Comparison of ENCODE assay signal across 6 mouse cellular contexts in genomic region chr3:91254926-91255325, GRCm38 (mm10).
DNase-seq lines count a peak whose midpoint lies in the region; ATAC-seq and TF ChIP-seq lines count a peak whose summit lies in the region.
"Not testable (repeated sequence)": the region's sequence is repeated elsewhere in the genome, so short reads cannot be mapped to it uniquely, and the experiment has no call there.

No protein-coding gene starts in this region.

- not testable (repeated sequence) for TF ChIP-seq CTCF in brain, embryonic 14.5 days (IDR thresholded peaks at IDR 0.05; ENCODE audit: borderline replicate concordance, extremely low read depth, insufficient read depth, insufficient read length); lung, embryonic 14.5 days (IDR thresholded peaks at IDR 0.05; ENCODE audit: low read depth)

- not testable (repeated sequence) for TF ChIP-seq POLR2A in brain, embryonic 14.5 days (IDR thresholded peaks at IDR 0.05; ENCODE audit: borderline replicate concordance, extremely low read depth, insufficient read depth, insufficient read length, poor library complexity, severe bottlenecking)

- DNase-seq in 3T3-L1 (ENCODE audit: low read depth, low spot score) = peak; percentile 15
- DNase-seq in brain, embryonic 14.5 days (ENCODE audit: low read depth) = peak; percentile 20
- peak; percentile 1 for DNase-seq in forebrain, embryonic 14.5 days (ENCODE audit: low spot score)
- DNase-seq in lung, embryonic 14.5 days = peak; percentile 3
- DNase-seq in midbrain, embryonic 14.5 days = peak; percentile 3

- not testable (repeated sequence) for H3K36me3 ChIP-seq in forebrain, embryonic 14.5 days (ENCODE audit: control insufficient read depth, insufficient read depth, low read length); hindbrain, embryonic 16.5 days (ENCODE audit: control insufficient read depth, insufficient read depth, low read length); lung, embryonic 14.5 days (ENCODE audit: insufficient read depth); midbrain, embryonic 14.5 days (ENCODE audit: control insufficient read depth, insufficient read depth, low read length)

- not testable (repeated sequence) for H3K9me3 ChIP-seq in forebrain, embryonic 14.5 days (replicated peaks; ENCODE audit: control insufficient read depth, low read length); hindbrain, embryonic 16.5 days (ENCODE audit: control insufficient read depth, low read length); lung, embryonic 14.5 days (ENCODE audit: low read depth, low read length); midbrain, embryonic 14.5 days (ENCODE audit: control insufficient read depth, low read length)

- WGBS in forebrain, embryonic 14.5 days = 76% methylated on average over 2 of the region's 2 CpGs
- 69% methylated on average over 2 of the region's 2 CpGs for WGBS in hindbrain, embryonic 16.5 days
- WGBS in lung, embryonic 14.5 days = 67% methylated on average over 2 of the region's 2 CpGs
- WGBS in midbrain, embryonic 14.5 days = 77% methylated on average over 2 of the region's 2 CpGs

- not testable (repeated sequence) for H3K9ac ChIP-seq in forebrain, embryonic 14.5 days (ENCODE audit: low read length); hindbrain, embryonic 16.5 days (ENCODE audit: low read depth, low read length); lung, embryonic 14.5 days; midbrain, embryonic 14.5 days (replicated peaks; ENCODE audit: low read length)

- H3K4me2 ChIP-seq in forebrain, embryonic 14.5 days (ENCODE audit: low read length); hindbrain, embryonic 16.5 days (ENCODE audit: low read length); lung, embryonic 14.5 days; midbrain, embryonic 14.5 days (ENCODE audit: low read length): not testable (repeated sequence)

- not testable (repeated sequence) for H3K4me1 ChIP-seq in forebrain, embryonic 14.5 days (ENCODE audit: control insufficient read depth, insufficient read depth, low read length); hindbrain, embryonic 16.5 days (ENCODE audit: control insufficient read depth, insufficient read depth, low read depth, low read length); lung, embryonic 14.5 days (ENCODE audit: insufficient read depth); midbrain, embryonic 14.5 days (ENCODE audit: control insufficient read depth, insufficient read depth, low read length)

- H3K27me3 ChIP-seq in forebrain, embryonic 14.5 days (replicated peaks; ENCODE audit: control insufficient read depth, insufficient read depth, low read length); hindbrain, embryonic 16.5 days (replicated peaks; ENCODE audit: control insufficient read depth, insufficient read depth, low read length); lung, embryonic 14.5 days (ENCODE audit: insufficient read depth, low read length); midbrain, embryonic 14.5 days (ENCODE audit: control insufficient read depth, insufficient read depth, low read length): not testable (repeated sequence)

- H3K27ac ChIP-seq in forebrain, embryonic 14.5 days (ENCODE audit: low read depth, low read length); hindbrain, embryonic 16.5 days (ENCODE audit: low read depth, low read length); lung, embryonic 14.5 days (ENCODE audit: low read depth); midbrain, embryonic 14.5 days (replicated peaks; ENCODE audit: low read depth, low read length): not testable (repeated sequence)

- H3K4me3 ChIP-seq in forebrain, embryonic 14.5 days (ENCODE audit: low read depth, low read length); hindbrain, embryonic 16.5 days (ENCODE audit: low read length); lung, embryonic 14.5 days (ENCODE audit: low read depth, low read length); midbrain, embryonic 14.5 days (replicated peaks; ENCODE audit: low read depth, low read length): not testable (repeated sequence)

- not testable (repeated sequence) for ATAC-seq in forebrain, embryonic 14.5 days; lung, embryonic 14.5 days (ENCODE audit: insufficient read depth); midbrain, embryonic 14.5 days (ENCODE audit: low FRiP score, low TSS enrichment)
- peak; percentile 48; the same call in 1 of the 2 replicates for ATAC-seq in hindbrain, embryonic 16.5 days
